Mouse (Mus musculus): ENCODE measurements at regions not wholly inside any gene's neighbourhood (a gene's known extent, or its start where the extent isn't known, plus 50 kb on each side); places are given as distances from the start of the nearest gene placed in this dataset.

GRCm38 (mm10) chr1:35851681-35852409 is 216.4 kb upstream of the Hs6st1 start:
- intact Hi-C loops (cut with DNase I): no loop called here
- DNase-seq: no peak

GRCm38 (mm10) chr1:35853018-35853417 is 215.2 kb upstream of the Hs6st1 start:
- intact Hi-C loops (cut with DNase I): no loop called here
- DNase-seq: no peak

- intact Hi-C loops (cut with DNase I): no loop called here
- no peak for DNase-seq
Measured at GRCm38 (mm10) chr1:35855650-35856049, 212.6 kb upstream of the Hs6st1 start.

GRCm38 (mm10) chr1:35858342-35858741 is 209.9 kb upstream of the Hs6st1 start:
- intact Hi-C loops (cut with DNase I): no loop called here
- no peak for DNase-seq

GRCm38 (mm10) chr1:35860779-35861178 is 207.4 kb upstream of the Hs6st1 start:
- intact Hi-C loops (cut with DNase I): no loop called here
- no peak for DNase-seq

GRCm38 (mm10) chr1:35862196-35862595 is 206.0 kb upstream of the Hs6st1 start:
- DNase-seq: no peak
- intact Hi-C loops (cut with DNase I): no loop called here

GRCm38 (mm10) chr1:35862661-35863060 is 205.5 kb upstream of the Hs6st1 start:
- intact Hi-C loops (cut with DNase I): no loop called here

GRCm38 (mm10) chr1:35864246-35864645 is 204.0 kb upstream of the Hs6st1 start:
- DNase-seq: no peak
- intact Hi-C loops (cut with DNase I): no loop called here

More at GRCm38 (mm10) chr1:35862661-35863060, 205.5 kb upstream of the Hs6st1 start:
- no peak for DNase-seq

- intact Hi-C loops (cut with DNase I): no loop called here
- no peak for DNase-seq
Measured at GRCm38 (mm10) chr1:35865263-35865662, 202.9 kb upstream of the Hs6st1 start.

GRCm38 (mm10) chr1:35866643-35867042 is 201.6 kb upstream of the Hs6st1 start:
- no peak for DNase-seq
- intact Hi-C loops (cut with DNase I): no loop called here

- peak; percentile 80 to 83 for DNase-seq
- intact Hi-C loops (cut with DNase I): no loop called here
Measured at GRCm38 (mm10) chr1:35869381-35870143, 198.6 kb upstream of the Hs6st1 start.

GRCm38 (mm10) chr1:35870144-35870827 is 197.9 kb upstream of the Hs6st1 start:
- intact Hi-C loops (cut with DNase I): no loop called here
- no peak for DNase-seq

GRCm38 (mm10) chr1:35873038-35873437 is 195.2 kb upstream of the Hs6st1 start:
- DNase-seq: no peak
- intact Hi-C loops (cut with DNase I): no loop called here

- intact Hi-C loops (cut with DNase I): loop anchor here (5.0 kb wide), 1 partner anchor 187 kb away; no protein-coding TSS in a partner anchor
- peak; percentile 49 to 55 for DNase-seq
Measured at GRCm38 (mm10) chr1:35875210-35875811, 192.9 kb upstream of the Hs6st1 start.

GRCm38 (mm10) chr1:35878426-35878825 is 189.8 kb upstream of the Hs6st1 start:
- intact Hi-C loops (cut with DNase I): loop anchor here (5.0 kb wide), 1 partner anchor 184 kb away; no protein-coding TSS in a partner anchor
- peak; percentile 43 to 52 for DNase-seq

- peak; percentile 82 to 87 for DNase-seq
- intact Hi-C loops (cut with DNase I): loop anchor here (2.0 to 5.0 kb wide), 2 partner anchors 55 to 183 kb away; no protein-coding TSS in a partner anchor
Measured at GRCm38 (mm10) chr1:35879388-35880093, 188.7 kb upstream of the Hs6st1 start.

- intact Hi-C loops (cut with DNase I): loop anchor here (2.0 kb wide), 1 partner anchor 54 kb away; no protein-coding TSS in a partner anchor
- DNase-seq: no peak
Measured at GRCm38 (mm10) chr1:35880562-35881265, 187.5 kb upstream of the Hs6st1 start.

- DNase-seq: no peak
- intact Hi-C loops (cut with DNase I): loop anchor here (2.0 kb wide), 1 partner anchor 53 kb away; no protein-coding TSS in a partner anchor
Measured at GRCm38 (mm10) chr1:35881521-35881920, 186.7 kb upstream of the Hs6st1 start.

- DNase-seq: no peak
- intact Hi-C loops (cut with DNase I): no loop called here
Measured at GRCm38 (mm10) chr1:35882101-35882500, 186.1 kb upstream of the Hs6st1 start.
